Mouse (Mus musculus) megakaryocyte, embryonic 14.5 days (primary cell): ENCODE measurements around the gene Hist4h4. TPM values are rescaled to one million over a fixed set of nuclear protein-coding genes. Genes with fewer than 3 reads are reported as not detected.

Experiments
- H3K27me3 ChIP-seq: replicated peaks from 2 replicates; pipeline ENCODE3; 2012; ENCODE audit warnings: inconsistent platforms
- H3K36me3 ChIP-seq: replicated peaks from 2 replicates; pipeline ENCODE3; 2012; ENCODE audit warnings: low read length, inconsistent platforms, mixed read lengths
- H3K4me1 ChIP-seq: 2 replicates; pipeline ENCODE4 v1.6.1; 2012; ENCODE audit warnings: inconsistent platforms
- H3K4me3 ChIP-seq: replicated peaks from 2 replicates; pipeline ENCODE3; 2012; ENCODE audit warnings: moderate library complexity, mild to moderate bottlenecking, inconsistent platforms
- H3K9me3 ChIP-seq: 2 replicates; pipeline ENCODE4 v1.6.1; 2012; ENCODE audit warnings: inconsistent platforms
- FLI1 ChIP-seq: IDR thresholded peaks from 2 replicates; pipeline ENCODE4 v1.6.1; 2012; ENCODE audit warnings: low read length, inconsistent platforms, mixed read lengths
- GATA1 ChIP-seq: IDR thresholded peaks from 3 replicates; pipeline ENCODE4 v1.6.1; 2012; ENCODE audit warnings: mixed read lengths, low read length, inconsistent platforms, borderline replicate concordance
- polyA plus RNA-seq: library from polyadenylated mRNA; stranded (reverse); fragments of >175 nt; gene quantifications from 2 replicates; pipeline ENCODE4 v1.2.3, GENCODE M21; 2012; ENCODE audit warnings: low replicate concordance; ENCODE audit not compliant: insufficient read depth

Hist4h4 gene
- polyA plus RNA-seq, 1 experiment: 3.5 TPM

DNA sequence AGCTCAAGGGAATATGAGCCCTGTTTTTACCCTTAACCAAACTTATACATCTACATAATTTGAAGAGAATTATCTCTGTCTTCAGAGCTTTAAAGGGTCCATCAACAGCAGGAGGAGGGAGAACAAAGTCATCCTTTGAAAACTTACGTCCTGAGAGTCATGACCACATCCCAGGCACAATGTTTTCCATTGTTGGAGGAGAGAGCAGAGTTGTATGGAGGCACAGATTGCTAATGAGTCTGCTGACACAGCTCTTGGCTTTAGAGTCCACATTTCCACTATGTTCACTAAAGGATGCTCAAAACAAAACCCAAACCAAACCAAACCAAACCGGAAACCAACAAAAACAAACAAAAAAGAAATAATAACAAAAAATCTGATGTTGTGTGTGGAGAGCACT, 40.7 kb upstream of the Hist4h4 start:
- peaks cover 6% of the 10 kb centered on the region for H3K36me3 ChIP-seq
- peaks cover 23% of the 10 kb centered on the region for H3K4me1 ChIP-seq

DNA sequence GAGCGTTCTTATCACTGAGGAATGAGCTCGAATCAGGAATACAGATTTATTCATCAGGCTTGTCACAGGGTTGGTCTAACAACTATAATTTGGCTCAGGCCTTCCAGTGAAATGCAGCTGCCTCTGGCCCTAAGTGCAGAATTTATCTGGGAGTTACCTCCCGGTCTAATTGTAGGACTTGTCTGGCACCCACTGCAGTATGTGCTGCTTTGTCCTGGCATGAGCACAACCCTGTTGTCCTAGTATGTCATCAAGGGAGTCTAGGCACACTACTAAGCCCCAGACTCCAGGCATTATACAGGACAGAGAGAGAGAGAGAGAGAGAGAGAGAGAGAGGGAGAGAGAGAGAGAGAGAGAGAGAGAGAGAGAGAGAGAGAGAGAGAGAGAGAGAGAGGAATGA, 33.1 kb upstream of the Hist4h4 start:
- Histone ChIP-seq H3K4me1 (0 out of 2 replicates have a peak, but pooled peaks cover 4% of the 10 kb centered on the region), H3K9me3 (peaks cover 9% of the 10 kb centered on the region), H3K4me3 (no peak overlapping the region), H3K36me3 (no peaks in the 10 kb centered on the region), H3K27me3 (peaks cover 20% of the 10 kb centered on the region)
- no peak for TF ChIP-seq FLI1
- no peak for TF ChIP-seq GATA1

More for the DNA sequence above, 40.7 kb upstream of the Hist4h4 start:
- Histone ChIP-seq H3K4me3 (no peak overlapping the region), H3K27me3 (peaks cover 2% of the 10 kb centered on the region), H3K9me3 (peaks cover 6% of the 10 kb centered on the region)
- TF ChIP-seq FLI1 (no peak), GATA1 (no peak)

DNA sequence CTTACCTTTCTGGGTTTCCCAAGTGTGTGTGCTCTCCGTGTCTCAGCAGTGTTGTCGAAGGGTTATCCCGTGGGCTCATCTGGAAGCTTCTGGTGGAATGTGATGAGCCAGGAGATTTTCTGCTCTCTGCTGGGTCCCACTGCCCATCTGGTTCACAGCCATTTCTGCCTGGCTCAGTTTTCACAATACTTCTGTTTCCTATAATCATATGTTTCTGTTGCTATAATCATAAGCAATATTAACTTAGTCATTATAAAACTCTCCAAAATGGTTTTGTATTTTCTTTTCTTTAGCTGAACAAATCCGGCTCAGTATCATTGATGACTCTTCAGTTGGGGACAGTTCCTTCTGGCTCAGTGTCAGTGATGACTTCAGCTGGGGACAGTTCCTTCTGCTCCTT, 31.1 kb upstream of the Hist4h4 start, which contains the start of gene Smco3:
TSS of gene Smco3 (minus strand) at position 101 of the 400 bp plus-strand sequence.
- peaks cover 7% of the 10 kb centered on the region for H3K9me3 ChIP-seq
- H3K4me1 ChIP-seq: peaks cover 17% of the 10 kb centered on the region
- no peaks in the 10 kb centered on the region for H3K36me3 ChIP-seq
- H3K27me3 ChIP-seq: peaks cover 20% of the 10 kb centered on the region
- H3K4me3 ChIP-seq: no peak within 1 kb of the TSS
- no peak for TF ChIP-seq GATA1

DNA sequence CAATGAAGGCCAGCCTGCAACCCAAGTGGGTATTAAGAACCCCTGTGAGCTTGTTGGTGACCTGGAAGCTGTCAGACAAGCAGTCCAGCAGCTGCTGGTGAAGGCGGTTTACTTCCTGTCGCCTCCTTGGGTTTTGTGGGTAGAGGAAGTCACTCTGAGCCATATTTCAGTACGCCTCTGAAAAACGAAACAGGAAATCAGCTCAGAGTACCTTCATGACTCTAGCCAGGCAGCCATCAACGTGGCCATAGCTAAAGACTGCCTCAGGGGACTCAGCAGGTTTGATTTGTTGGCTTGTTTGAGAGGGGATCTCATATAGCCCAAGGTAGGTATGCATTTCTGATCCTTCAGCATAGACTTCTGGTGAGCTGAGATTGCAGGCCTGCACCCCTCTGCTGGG, 27.5 kb upstream of the Hist4h4 start:
- Histone ChIP-seq H3K4me1 (peaks cover 23% of the 10 kb centered on the region), H3K36me3 (no peaks in the 10 kb centered on the region), H3K4me3 (peak overlapping the region; percentile 16), H3K27me3 (peaks cover 14% of the 10 kb centered on the region), H3K9me3 (no peaks in the 10 kb centered on the region)
- TF ChIP-seq FLI1: no peak

DNA sequence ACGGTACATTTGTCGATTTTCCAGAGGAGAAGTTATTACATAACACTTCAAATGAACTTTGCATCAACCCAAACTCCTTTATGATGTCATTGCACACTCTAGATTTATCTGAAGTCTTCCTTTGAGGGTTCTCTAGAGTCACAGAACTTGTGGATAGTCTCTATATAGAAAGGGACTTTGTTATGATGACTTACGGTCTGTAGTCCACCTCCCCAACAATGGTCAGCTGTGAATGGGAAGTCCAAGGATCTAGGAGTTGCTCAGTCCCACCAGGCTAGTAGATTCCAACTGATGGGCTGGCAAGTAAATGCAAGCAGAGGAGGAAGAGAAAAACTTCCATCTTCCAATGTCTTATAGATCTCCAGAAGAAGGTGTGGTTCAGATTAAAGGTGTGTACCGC, 24.5 kb upstream of the Hist4h4 start:
- Histone ChIP-seq H3K27me3 (no peaks in the 10 kb centered on the region), H3K9me3 (no peaks in the 10 kb centered on the region), H3K4me3 (peak overlapping the region; percentile 97), H3K36me3 (peaks cover 23% of the 10 kb centered on the region), H3K4me1 (peaks cover 29% of the 10 kb centered on the region)
- no peak for TF ChIP-seq FLI1
- no peak for TF ChIP-seq GATA1

DNA sequence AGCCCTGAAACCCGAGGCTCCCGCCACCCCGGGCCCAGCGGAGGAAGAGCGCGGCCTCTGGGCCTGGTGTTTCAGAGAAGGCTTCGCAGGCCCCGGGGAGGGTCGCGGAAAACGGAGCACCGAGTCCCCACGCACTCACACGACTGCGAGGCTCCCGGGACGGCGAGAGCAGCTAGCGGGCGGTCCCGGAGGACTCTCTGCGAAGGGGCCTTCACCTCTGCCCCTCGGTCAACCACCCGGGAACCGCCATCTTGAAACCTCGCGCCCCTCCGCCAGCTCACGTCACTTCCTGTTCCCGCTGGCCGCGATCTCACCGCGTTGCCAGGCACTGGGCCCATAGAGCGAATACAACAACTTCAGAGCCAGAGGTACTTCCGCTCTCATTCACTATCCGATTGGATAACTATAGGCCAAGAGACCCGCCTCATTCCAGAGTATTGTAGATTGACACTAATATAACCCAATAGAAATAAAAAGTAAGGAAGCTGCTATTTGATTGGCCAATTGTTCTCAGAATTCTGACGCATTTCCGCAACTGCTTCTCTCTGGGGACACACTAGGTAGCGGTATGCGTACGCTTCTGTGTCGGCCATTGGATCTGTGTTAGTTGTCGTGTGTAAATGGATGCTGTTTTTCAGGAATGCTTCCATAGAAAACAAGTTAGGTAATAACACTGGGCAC, 23.8 kb upstream of the Hist4h4 start, which contains the start of gene Wbp11:
TSS of gene Wbp11 (minus strand) at position 353 of the 681 bp plus-strand sequence.
- Histone ChIP-seq H3K36me3 (peaks cover 26% of the 10 kb centered on the region), H3K4me3 (peak within 1 kb of the TSS; percentile 97), H3K9me3 (no peaks in the 10 kb centered on the region), H3K4me1 (peaks cover 29% of the 10 kb centered on the region), H3K27me3 (no peaks in the 10 kb centered on the region)
- TF ChIP-seq FLI1: peak; percentile 86
- no peak for TF ChIP-seq GATA1

DNA sequence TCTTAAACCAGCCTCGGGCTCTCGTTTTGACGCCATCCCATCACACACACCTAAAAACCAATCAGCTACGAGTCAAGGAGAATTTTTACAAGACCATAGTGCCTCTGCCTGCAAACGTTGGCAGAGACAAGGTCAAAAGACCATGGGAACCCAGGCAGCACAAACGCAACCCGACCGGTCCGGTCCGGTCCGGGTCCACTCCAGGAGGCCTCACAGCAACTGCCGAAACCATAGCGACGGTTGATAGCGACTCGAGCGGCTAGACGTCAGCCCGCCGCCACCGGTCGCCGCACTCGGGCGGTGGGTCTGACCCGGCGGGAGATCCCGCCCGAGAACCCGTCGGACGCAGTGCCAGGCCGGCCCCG, 23.3 kb upstream of the Hist4h4 start, which contains the start of gene BC049715:
TSS of gene BC049715 (plus strand) at position 111 of the 365 bp plus-strand sequence.
- no peak for TF ChIP-seq GATA1
- TF ChIP-seq FLI1: no peak
- Histone ChIP-seq H3K4me1 (peaks cover 29% of the 10 kb centered on the region), H3K4me3 (peak within 1 kb of the TSS; percentile 97), H3K9me3 (no peaks in the 10 kb centered on the region), H3K27me3 (no peaks in the 10 kb centered on the region), H3K36me3 (peaks cover 32% of the 10 kb centered on the region)

DNA sequence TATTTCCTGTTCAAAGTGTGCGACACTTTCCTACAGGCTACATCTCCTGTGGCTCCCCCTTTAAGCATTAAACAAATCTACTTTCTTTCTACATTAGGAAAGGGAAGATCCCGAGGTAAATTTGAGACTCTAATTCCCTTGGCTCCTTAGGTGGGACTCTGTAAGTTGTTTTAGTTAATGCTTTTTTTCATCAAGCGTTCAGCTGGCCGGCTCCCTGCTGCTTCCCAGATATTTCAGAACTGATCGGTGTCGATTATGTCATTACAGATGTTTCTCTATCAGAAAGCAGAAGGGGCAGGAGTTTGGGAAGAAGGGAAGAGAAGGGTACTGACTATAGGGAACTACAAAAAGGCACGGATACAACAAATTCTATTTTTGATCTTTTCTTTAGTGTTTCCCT, 22.9 kb upstream of the Hist4h4 start:
- peak overlapping the region; percentile 97 for H3K4me3 ChIP-seq
- peaks cover 28% of the 10 kb centered on the region for H3K4me1 ChIP-seq
- H3K9me3 ChIP-seq: no peaks in the 10 kb centered on the region
- peaks cover 35% of the 10 kb centered on the region for H3K36me3 ChIP-seq
- no peak for TF ChIP-seq FLI1
- no peak for TF ChIP-seq GATA1
- no peaks in the 10 kb centered on the region for H3K27me3 ChIP-seq

DNA sequence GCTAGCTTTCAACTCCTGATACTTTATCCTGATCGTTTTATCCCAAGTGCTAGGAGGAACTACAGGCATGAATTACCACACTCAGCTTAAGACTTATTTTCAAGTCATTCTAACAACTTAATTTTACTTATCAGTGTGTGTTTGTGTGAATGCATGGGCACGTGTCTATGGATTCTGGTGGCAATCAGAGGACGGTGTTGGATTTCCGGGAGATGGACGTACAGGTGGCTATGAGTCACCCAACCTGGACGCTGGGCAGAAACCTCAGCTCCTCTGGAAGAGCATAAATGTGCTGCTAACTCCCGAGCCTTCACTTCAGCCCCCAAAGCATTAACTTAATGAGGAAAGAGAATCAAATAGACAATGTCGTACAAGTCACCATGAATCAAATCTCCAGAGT, 20.8 kb upstream of the Hist4h4 start:
- H3K27me3 ChIP-seq: no peaks in the 10 kb centered on the region
- H3K4me3 ChIP-seq: no peak overlapping the region
- peaks cover 20% of the 10 kb centered on the region for H3K4me1 ChIP-seq
- H3K9me3 ChIP-seq: no peaks in the 10 kb centered on the region
- peaks cover 57% of the 10 kb centered on the region for H3K36me3 ChIP-seq
- TF ChIP-seq GATA1 (no peak), FLI1 (no peak)

DNA sequence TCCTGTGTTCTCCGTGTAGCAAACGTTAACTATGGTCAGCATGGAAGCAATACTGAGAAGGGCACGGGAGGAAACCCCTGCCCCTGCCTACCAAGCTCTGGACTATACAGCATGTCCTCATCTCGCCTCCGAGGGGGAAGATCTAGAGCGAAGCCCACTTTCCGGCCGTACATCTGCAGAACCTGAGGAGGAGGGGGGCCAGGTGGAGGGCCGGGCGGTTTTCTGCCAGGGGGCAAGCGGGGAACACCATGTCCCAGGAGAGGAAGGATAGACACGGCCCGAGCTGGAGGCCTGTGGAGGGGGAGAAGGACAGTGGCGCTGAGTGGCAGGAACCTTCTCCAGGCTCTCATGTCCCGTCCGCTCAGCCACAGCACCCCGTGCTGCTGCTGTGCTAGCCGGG, 16.9 kb upstream of the Hist4h4 start:
- Histone ChIP-seq H3K4me3 (no peak overlapping the region), H3K36me3 (peaks cover 93% of the 10 kb centered on the region), H3K4me1 (peaks cover 7% of the 10 kb centered on the region), H3K9me3 (no peaks in the 10 kb centered on the region), H3K27me3 (no peaks in the 10 kb centered on the region)
- no peak for TF ChIP-seq FLI1
- TF ChIP-seq GATA1: no peak

DNA sequence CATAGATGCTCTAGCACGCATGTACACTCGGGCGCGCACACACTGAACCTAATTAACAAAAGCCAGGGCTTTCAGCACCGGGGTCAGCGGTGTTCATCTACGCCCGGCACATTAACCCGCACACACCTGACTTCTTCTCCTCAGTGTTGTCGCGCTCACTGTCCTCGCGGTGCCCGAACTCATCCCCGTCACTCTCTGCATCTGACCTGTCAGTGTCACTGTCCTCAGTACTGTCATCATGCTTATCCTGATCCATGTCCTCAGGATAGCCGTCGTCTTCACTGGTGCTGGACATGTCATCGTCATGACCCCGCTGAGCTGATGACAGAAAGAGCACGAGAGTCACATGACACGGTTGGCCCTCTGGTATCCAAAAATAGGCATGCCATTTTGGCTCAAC, 16.2 kb upstream of the Hist4h4 start:
- Histone ChIP-seq H3K4me1 (peaks cover 8% of the 10 kb centered on the region), H3K36me3 (peaks cover 95% of the 10 kb centered on the region), H3K4me3 (peak overlapping the region; percentile 46)

More for the DNA sequence above, 16.2 kb upstream of the Hist4h4 start:
- H3K9me3 ChIP-seq: no peaks in the 10 kb centered on the region
- TF ChIP-seq GATA1 (no peak), FLI1 (no peak)
- no peaks in the 10 kb centered on the region for H3K27me3 ChIP-seq
